Mouse (Mus musculus) cerebellum, postnatal 10 days (tissue): Measurements from ENCODE around the gene Mt1.
"Not testable (repeated sequence)": the region's sequence is repeated elsewhere in the genome, so short reads cannot be mapped to it uniquely, and the experiment has no call there.

ENCODE experiments used
- DNase-seq, 2 experiments: peaks; one replicate each; pipeline ENCODE4 v3.0.0; 2021; ENCODE audit warnings: mixed read lengths in 2 of 2

The Mt1 gene

DNA sequence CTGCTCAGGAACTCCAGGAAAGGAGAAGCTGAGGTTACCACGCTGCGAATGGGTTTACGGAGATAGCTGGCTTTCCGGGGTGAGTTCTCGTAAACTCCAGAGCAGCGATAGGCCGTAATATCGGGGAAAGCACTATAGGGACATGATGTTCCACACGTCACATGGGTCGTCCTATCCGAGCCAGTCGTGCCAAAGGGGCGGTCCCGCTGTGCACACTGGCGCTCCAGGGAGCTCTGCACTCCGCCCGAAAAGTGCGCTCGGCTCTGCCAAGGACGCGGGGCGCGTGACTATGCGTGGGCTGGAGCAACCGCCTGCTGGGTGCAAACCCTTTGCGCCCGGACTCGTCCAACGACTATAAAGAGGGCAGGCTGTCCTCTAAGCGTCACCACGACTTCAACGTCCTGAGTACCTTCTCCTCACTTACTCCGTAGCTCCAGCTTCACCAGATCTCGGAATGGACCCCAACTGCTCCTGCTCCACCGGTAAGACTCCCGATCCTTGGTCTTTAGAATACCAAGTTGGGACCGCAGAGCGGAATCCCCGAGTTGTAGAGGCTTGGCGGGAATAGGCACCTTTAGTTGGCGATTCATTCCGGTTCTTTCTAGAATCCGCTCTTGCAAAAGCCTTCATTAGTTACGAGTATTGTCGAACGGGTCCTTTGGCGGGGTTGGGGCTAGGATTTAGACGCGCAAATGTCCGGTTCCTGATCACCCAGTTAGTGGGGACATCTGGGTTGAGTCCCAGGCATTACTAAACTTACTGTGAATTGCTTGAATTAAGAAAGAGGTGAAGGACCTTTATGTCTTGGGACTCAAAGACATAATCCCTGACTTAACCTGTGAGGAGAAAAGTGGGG is at the start of gene Mt1:
Mt1 (plus strand) TSS at position 226 of the 856 bp plus-strand sequence.
- peak; percentile 73 to 81 for DNase-seq

DNA sequence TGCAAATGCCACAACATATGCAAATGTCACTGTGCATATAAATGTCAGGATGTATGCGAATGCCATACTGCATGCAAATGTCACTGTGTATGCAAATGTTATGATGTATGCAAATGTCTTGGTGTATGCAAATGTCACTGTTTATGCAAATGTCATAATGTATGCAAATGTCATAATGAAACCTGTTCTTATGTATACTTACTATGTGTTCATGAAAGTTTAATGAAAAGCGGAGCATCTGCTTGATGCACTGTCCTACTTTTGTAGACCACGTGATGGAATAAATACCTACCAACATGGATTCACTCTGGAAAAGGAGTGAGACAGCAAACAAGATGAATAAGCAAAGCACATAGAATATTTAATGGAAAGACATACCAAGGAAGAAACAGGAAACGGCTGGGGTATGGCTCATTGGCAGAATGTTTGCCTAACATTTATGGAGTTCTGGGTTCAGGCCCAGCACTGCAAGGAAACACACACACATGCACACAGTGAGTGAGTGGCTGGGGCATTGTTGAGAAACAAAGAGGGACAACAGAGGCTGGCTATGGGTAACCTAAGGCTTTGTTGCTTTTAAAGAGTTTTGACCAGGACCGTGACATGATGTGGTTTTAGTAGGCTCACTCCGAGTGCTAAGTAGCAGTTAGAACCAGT is 49.6 kb upstream of the Mt1 start:
- DNase-seq = no peak

DNA sequence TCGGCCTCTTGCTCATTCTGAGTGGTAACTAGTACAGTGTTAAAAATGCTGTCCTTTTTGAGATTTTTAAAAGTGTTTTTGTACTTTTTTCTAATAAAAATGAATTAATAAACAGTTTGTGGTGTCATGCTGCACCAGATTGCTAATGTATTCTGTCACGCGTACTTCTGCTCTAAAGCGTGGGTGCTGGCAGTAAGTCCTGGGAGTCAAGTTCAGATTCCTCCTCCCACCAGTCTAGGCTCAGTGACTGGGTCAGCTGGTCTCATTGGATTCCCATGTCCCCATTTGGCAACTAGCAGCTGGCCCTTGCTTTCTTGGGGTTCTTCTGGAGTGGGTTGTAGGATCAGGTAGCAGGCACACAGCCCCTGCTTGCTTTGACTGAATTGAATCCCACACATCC is 48.8 kb upstream of the Mt1 start:
- no peak for DNase-seq

DNA sequence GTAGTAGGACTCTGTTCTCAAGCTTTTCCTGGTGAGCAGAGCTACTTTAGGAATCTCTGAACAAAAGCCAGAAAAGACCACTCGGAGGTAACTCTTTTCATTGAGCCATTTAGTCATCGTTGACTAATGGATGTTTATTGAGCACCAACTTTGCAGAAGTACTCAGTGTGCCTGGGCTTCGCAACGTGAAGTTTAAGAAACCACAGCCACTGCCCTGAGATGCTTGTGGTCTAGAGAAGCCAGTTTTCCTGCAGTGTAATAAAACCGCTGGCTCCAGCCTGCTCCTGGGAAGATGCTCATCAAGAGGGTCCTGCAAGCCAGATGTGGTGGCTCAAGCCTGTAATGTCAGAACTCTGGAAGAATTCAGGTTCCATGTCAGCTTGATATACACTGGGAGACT is 46.8 kb upstream of the Mt1 start:
- DNase-seq = no peak

DNA sequence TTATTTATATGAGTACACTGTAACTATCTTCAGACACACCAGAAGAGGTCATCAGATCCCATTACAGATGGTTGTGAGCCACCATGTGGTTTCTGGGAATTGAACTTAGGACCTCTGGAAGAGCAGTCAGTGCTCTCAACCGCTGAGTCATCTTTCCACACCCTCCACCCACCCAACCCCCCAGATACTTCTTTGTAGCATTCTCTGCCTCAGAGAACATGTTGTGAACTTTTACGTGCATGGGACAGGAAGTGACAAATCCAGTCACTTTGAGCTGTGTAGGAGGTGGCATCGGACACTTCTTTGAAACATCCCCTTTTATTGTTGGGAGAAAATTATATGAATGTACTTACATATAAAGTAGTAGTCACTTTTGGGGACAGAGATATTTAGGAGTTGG is 44.3 kb upstream of the Mt1 start:
- DNase-seq = not testable (repeated sequence)

DNA sequence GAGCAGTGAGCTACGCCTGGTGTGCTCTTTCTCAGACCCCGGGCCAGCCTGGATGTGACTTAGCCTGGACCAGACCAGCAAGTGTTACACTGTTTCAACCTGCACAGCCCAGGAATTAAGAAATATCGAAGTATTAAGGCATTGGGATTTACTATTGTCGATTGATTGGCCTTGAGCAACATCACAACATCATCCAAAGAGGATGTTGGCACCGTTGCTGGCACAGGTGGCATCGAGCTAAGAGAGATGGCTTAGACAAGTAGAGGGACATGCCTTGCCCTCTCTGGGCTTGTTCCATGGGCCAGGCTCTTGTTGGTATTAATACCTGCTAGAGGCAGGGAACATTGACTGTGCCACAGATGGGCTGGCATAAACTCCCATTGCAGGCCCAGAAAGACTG is 43.3 kb upstream of the Mt1 start:
- peak in 1 of 2 experiments; percentile 21 for DNase-seq

DNA sequence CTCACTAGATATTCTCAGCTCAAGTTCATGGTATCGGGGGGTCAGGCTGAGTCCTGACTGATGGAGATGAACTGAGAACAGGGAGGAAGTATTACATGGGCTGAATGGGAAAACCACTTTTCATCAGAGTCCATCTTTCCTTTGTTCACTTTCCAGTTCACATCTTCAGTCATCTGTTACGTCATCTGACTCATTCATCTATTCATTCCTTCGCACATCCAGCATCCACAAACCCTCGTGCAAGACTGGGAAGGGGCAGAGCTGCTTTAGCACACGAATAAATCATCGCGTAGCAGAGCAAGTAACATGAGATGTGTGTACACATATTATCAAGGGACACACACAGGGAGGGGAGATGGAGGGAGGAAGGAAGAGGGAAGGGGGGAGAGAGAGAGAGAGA is 42.7 kb upstream of the Mt1 start:
- DNase-seq = no peak

DNA sequence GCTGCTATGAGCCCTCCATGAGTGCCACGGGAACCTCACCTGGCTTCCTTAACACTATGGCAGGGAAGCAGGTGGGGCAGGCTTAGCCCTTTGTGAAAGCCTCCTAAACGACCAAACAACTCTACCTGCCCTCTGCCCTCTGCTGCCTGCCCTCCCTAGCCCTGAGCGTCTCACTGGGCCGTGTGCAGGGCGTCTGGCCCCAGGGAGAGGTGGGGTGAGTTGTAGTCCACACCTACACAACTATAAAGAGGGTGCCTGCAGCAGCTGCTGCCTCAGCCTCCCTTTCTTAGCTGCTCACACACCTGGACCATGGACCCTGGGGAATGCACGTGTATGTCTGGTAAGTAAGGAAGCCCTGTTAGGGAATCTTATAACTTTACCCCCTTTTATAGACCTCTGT is 41.9 kb upstream of the Mt1 start, which contains the start of gene Mt4:
Mt4 (plus strand) TSS at position 265 of the 400 bp plus-strand sequence.
- DNase-seq = no peak

DNA sequence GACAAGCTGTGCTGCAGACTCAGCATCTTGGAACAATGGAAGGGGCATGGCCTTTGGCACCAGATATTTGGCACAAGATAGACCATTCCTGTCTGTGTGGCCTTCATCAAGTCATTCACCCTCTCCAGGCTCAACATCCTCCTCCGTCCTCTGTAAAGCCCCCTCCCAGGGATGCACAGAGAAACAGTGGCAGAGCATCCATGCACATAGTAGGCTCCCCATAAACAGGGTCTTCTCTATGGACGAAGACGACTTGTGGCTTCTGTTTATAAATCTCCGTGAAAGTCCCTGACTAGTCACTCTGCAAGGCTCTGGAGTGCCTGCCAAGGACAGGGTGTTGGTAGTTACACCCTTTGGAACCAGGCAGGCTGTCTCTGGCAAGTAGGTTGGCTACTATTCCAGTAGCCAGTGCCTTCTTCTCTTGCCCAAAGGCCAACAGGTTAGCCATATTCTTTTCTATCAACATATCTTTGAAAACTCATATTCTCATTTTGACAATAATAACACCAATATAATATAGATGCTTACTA is 38.6 kb upstream of the Mt1 start:
- no peak for DNase-seq

DNA sequence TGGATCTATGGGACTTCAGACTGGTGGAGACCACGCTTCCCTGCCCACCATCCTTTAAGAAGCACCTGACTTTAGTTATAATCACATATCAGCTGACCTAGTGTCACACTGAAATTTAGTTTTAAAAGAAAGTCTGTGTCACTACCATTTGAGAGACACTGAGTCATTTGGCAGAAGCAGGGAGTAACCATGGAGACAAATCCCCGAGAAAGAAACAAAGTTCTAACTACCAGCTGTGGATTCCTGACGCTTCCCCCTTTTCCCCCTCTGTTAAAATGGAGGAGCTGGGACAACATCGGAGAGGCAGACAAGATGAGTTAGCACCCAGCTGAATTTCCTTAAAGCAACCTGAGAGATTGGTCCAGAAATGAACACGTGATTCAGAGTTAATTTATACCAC is 30.6 kb upstream of the Mt1 start:
- no peak for DNase-seq

DNA sequence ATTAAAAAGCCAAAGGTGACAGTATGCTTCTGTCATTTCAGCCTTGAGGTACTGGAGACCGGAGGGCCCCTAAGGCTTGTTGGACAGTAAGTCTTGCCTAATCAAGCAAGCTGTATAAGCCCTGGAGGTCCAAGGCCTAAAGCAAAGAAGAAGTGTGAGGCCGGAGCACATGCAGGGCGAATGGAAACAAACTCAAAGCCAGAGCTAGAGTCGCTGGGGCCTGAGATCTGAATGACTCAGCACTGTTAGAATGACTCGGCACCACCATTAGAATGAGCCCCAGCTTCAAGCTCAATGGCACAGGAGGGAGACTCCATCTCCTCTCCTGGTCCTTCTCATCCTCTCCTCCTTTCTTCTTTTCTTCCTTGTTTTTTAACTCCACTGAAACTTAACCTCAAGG is 28.0 kb upstream of the Mt1 start:
- no peak for DNase-seq

DNA sequence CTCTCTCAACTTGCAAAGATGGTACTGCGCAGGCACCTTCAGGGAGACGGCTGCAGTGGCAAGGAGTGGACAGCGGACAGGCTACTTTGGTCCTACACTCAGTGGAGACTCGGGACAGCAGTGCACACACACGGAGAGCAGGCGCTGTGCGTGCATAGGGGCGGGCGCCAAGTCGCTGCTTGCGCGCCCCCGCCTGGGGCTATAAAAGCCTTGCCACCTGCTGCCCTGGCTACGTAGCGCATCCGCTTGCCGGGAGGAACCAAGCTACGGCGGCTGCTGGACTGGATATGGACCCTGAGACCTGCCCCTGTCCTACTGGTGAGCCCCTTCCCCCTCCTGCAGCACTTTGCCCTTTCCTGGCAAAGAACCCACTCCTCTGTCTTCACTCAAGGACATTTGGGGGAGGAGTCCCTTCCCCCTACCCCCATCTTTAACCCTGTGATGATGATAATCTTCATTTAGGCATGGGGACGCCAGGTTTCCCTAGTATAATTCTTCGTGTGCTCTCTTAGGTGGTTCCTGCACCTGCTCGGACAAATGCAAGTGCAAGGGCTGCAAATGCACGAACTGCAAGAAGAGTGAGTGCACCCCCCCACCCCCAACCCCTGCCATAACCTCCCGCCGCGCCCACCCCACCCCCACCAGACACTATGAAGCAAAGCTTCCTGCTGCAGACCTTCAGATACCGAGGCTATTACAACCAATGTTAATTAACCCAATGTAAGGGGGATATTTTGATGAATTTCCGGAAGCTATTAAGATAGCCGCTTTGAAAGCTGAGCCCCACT is 26.2 kb upstream of the Mt1 start, which contains the start of gene Mt3:
Mt3 (plus strand) TSS at position 95 of the 788 bp plus-strand sequence.
- DNase-seq = peak; percentile 86 to 89

DNA sequence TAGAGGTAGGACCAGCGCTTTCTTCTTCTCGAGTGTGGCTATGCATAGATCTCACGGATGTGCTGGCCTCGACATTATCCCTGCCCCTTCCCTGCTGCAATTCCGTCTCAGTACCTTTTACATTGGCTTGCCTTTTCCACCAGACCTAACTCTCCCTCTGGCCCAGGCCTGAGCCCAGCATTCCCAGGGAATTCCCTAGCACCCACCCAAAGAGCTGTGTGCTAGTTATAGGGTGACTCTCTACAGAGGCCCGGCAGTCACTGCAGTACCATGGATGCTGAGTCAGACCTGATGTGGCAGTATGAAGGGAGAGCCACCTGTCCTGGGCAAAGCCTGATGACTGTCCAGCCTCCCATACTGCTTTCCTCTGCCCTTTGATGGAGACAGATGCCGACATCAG is 25.4 kb upstream of the Mt1 start:
- peak in 1 of 2 experiments; percentile 30 for DNase-seq

DNA sequence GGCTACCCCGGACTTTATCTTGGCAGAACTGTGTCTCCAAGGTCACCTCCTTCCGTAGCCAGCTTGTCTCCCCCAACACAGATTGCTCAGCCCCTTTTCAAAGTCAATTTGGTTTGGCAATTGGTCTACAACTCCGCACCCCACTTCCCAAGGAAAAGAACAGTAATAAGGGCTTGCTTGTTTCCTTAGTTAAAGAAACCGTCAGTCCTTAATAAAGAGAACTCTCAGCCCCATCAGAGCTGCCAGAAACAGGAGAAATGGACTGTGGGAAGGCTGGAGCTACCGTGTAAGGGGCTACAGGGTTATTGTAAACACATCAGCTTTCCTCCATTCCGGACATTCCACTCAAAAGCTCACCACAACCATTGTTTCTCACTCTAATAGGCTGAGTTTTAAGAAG is 24.3 kb upstream of the Mt1 start:
- peak in 1 of 2 experiments; percentile 18 for DNase-seq

DNA sequence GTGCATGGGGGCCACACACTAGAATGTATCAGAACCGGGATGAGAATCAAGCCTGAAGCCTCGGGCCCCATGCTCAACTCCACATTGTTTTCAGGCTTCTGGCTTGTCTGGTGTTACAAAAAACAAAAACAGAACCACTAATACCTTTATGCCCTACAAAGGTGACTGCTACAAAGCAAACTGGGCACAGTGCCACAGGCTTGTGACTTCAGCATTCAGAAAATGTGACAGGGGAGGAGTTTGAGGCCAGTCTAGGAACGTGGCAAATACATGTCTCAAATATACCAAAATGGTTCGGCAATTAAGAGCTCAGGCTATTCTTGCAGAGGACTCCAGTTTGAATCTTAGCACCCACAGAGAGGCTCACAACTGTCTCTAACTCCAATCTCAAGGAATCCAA is 22.8 kb upstream of the Mt1 start:
- no peak for DNase-seq

DNA sequence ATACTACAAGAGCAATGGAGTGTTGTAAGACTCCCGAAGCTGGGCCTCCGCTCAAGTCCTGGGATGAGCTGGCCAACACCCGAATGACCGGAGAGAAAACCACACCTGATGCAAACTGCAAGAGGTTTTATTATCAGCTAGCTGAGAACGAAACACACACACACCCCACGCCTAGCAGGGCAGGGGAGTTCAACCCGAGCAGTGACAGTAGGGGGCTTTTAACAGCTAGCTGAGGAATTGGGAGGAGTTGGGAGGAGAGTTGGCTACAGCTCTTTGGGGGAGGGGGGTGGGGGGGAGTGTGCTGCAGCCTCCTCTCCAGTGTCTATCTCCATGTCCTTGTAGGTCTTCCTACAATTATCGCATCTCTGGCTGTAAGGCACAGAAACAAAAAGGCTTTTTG is 13.1 kb upstream of the Mt1 start:
- not testable (repeated sequence) for DNase-seq

DNA sequence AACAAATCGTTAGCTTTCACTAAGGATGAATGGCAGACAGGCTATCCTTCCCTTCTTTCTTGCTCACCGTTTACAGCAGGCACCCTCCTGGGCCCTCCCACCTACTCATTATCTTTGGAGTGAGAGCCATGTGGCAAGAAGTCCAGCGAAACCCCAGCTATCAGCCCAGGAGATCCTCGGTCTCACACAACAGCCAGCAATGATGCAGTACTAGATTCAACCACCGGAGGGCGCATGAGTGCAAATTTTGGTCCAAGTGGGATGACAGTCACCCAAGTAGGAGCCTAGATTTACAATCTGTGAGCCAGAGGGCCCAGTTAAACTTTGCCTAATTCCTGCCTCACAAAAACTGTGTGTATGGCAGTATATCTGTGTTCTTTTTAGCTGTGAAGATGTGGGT is 11.6 kb upstream of the Mt1 start:
- peak; percentile 94 to 96 for DNase-seq

DNA sequence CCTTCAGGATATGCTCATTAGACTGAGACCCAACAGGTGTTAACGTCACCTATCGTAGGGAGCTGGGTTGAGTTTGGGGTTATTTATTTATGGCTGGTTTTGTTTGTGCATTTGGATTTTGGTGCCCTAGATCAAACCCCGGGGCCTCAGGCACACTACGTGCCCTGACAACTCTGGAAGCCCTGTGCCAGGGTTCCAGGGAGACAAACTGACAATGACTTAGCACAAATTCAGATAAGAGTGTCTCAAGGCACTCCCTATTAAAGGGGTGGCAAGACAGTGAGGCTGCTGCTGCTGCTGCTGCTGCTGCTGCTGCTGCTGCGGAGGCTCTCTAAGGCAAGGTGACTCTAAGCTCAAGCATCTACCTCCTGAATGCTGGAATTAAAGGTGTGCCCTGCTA is 9.3 kb upstream of the Mt1 start:
- no peak for DNase-seq

DNA sequence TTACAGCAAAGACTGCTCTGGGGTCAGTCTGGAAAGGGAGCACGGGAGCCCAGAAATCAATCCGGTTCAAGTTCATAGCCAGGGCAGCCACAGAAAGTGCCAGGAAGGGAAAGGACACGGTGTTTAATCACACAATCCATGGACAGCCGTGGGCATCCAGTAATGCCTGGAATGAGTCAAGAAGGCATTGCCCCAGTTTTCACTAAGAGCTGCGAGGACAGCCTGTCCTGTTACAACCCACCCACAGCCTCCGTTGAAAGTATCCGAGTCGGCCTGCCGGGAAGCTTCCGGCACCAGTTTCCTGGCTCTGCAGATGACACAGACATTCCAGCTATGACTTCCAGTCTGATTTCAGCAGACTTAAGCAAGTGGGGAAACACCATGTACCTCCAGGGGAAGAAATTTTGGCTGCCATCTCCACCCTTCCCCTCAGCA is 7.5 kb upstream of the Mt1 start:
- peak; percentile 27 to 34 for DNase-seq

DNA sequence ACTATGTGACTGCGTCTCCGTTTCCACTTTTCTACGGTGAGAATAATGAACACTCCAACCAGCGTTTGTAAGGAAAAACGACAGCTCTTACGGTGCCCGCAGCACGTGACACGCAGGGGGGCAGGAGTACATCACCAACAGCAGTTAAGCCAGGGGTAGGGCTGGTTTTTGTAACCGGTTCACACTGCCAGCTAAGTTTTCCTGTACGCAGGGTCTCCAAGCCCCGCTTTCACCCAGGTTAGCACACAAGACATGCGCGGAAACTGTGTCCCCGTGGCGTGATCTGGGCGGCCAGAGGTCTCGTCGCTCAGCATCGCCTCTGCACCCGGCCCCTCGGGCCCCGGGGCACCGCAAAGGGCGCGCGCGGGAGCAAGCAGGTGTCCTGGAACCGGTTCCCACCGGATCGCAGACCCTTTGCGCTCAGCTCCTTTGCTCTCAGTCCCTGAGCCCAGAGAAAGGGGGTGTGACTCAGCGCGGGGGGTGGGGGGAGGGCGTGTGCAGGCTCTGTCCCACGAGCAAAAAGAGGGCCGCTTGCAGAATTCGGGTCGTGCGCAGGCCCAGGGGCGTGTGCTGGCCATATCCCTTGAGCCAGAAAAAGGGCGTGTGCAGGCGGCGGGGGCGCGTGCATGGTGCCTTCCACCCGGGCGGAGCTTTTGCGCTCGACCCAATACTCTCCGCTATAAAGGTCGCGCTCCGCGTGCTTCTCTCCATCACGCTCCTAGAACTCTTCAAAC is 6.6 kb upstream of the Mt1 start, which contains the start of gene Mt2:
Mt2 (plus strand) TSS at position 590 of the 734 bp plus-strand sequence.
- peak; percentile 66 to 71 for DNase-seq

DNA sequence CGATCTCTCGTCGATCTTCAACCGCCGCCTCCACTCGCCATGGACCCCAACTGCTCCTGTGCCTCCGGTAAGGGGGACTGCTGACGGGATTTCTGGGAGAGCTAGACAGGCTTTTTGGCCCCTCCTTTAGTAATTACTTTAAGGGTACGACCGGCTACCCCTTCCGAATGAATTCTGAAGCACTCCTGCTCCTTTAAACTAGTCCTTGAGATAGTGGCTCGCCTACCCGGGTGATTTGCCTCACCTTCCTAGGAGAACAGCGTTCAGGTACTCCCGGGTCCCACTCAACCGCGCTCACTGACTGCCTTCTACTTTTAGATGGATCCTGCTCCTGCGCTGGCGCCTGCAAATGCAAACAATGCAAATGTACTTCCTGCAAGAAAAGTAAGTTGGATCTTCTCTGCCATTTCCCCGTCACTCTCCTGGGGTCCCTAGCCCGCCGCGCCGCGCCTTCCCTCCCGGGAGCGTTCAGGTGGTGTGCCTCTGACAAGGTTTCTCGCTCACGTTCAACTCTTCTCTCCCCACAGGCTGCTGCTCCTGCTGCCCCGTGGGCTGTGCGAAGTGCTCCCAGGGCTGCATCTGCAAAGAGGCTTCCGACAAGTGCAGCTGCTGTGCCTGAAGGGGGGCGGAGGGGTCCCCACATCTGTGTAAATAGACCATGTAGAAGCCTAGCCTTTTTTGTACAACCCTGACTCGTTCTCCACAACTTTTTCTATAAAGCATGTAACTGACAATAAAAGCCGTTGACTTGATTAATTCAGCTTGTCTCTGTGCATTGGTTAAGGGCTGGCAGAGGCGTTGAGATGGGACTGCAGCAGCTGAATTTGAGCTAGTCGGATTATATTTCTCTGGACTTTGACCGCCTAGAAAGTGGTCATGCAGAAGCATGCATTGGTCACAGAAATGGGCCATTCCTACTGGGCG is 5.8 kb upstream of the Mt1 start:
- DNase-seq = no peak
